Mouse (Mus musculus) frontal cortex, adult 2 months (tissue): ENCODE measurements around the gene Vmn1r86. TPM values are rescaled to one million over a fixed set of nuclear protein-coding genes. Genes with fewer than 3 reads are reported as not detected.
A peak's percentile ranks its signal among the peaks of the same experiment; 100 is the strongest.
"Not testable (repeated sequence)": the region's sequence is repeated elsewhere in the genome, so short reads cannot be mapped to it uniquely, and the experiment has no call there.

Experiments
- DNase-seq, 2 experiments: peaks; one replicate each; pipeline ENCODE4 v3.0.0; 2022; ENCODE audit warnings: low spot score in 1 of 2; ENCODE audit errors: extremely low spot score in 1 of 2
- polyA plus RNA-seq: library from polyadenylated mRNA; depleted of rRNA; stranded (reverse); fragments of >200 nt; gene quantifications from 2 replicates; pipeline ENCODE4 v1.2.3, GENCODE M21; 2012; rRNA removed

The Vmn1r86 gene
- polyA plus RNA-seq = not detected in 2 replicates

GRCm38 (mm10) chr7:13119817-13120216, at the start of gene Vmn1r86:
Gene Vmn1r86 (minus strand): TSS chr7:13119917.
- no peak for DNase-seq

- no peak for DNase-seq
These were observed 39.6 kb upstream of the Vmn1r86 start, which contains the start of gene Vmn1r88 for GRCm38 (mm10) chr7:13159268-13159667. Gene Vmn1r88 (plus strand): TSS chr7:13159568.

GRCm38 (mm10) chr7:13140057-13140456, 20.3 kb upstream of the Vmn1r86 start, which contains the start of gene Vmn1r87:
Gene Vmn1r87 (minus strand): TSS chr7:13140157.
- DNase-seq = no peak

- DNase-seq = no peak
These were observed 17.6 kb upstream of the Vmn1r86 start for GRCm38 (mm10) chr7:13137340-13137739.

- no peak for DNase-seq
These were observed 12.1 kb upstream of the Vmn1r86 start for GRCm38 (mm10) chr7:13131856-13132255.

GRCm38 (mm10) chr7:13123554-13124153, 3.9 kb upstream of the Vmn1r86 start:
- DNase-seq = not testable (repeated sequence)

- no peak for DNase-seq
These were observed 24.6 kb downstream of the Vmn1r86 start, which contains the start of gene Vmn1r85 for GRCm38 (mm10) chr7:13095073-13095472. Gene Vmn1r85 (minus strand): TSS chr7:13095173.

GRCm38 (mm10) chr7:13072293-13072692, 47.4 kb downstream of the Vmn1r86 start:
- DNase-seq = no peak

- DNase-seq = not testable (repeated sequence)
These were observed 56.3 kb downstream of the Vmn1r86 start for GRCm38 (mm10) chr7:13063399-13063798.

GRCm38 (mm10) chr7:13059536-13059935, 60.2 kb downstream of the Vmn1r86 start:
- no peak for DNase-seq

- DNase-seq = no peak
These were observed 62.6 kb downstream of the Vmn1r86 start for GRCm38 (mm10) chr7:13056913-13057700.

GRCm38 (mm10) chr7:13054287-13055010, 65.3 kb downstream of the Vmn1r86 start, which contains the start of gene Mzf1:
Gene Mzf1 (minus strand): TSS chr7:13054764.
- peak; percentile 97 for DNase-seq

- DNase-seq = no peak
These were observed 65.8 kb downstream of the Vmn1r86 start for GRCm38 (mm10) chr7:13053961-13054286.

GRCm38 (mm10) chr7:13053501-13053900, 66.2 kb downstream of the Vmn1r86 start:
- no peak for DNase-seq

GRCm38 (mm10) chr7:13053001-13053400, 66.7 kb downstream of the Vmn1r86 start:
- DNase-seq = no peak

Other genes with a start within 250 kb of the Vmn1r86 start
- 4.6 and 5.3 TPM in 2 replicates for gene Zfp128, start 238.7 kb downstream of the Vmn1r86 start, polyA plus RNA-seq
- 12.9 TPM in 2 replicates for gene Zscan22, start 222.1 kb downstream of the Vmn1r86 start, polyA plus RNA-seq
- gene Rps5, start 197.6 kb downstream of the Vmn1r86 start, polyA plus RNA-seq = 776 and 848 TPM in 2 replicates
- gene Rnf225, start 192.5 kb downstream of the Vmn1r86 start, polyA plus RNA-seq = 0.69 and 0.86 TPM in 2 replicates
- gene Zfp324, start 154.1 kb downstream of the Vmn1r86 start, polyA plus RNA-seq = 5.7 and 6.1 TPM in 2 replicates
- gene Zfp446, start 142.1 kb downstream of the Vmn1r86 start, polyA plus RNA-seq = 14.1 and 15.1 TPM in 2 replicates
- gene Slc27a5, start 121.7 kb downstream of the Vmn1r86 start, polyA plus RNA-seq = 0.64 and 1.3 TPM in 2 replicates
- 234 and 279 TPM in 2 replicates for gene Trim28, start 120.8 kb downstream of the Vmn1r86 start, polyA plus RNA-seq
- gene Zbtb45, start 109.9 kb downstream of the Vmn1r86 start, polyA plus RNA-seq = 34.3 and 36.8 TPM in 2 replicates
- 239 and 244 TPM in 2 replicates for gene Chmp2a, start 85.1 kb downstream of the Vmn1r86 start, polyA plus RNA-seq
- gene Ube2m, start 81.6 kb downstream of the Vmn1r86 start, polyA plus RNA-seq = 362 and 411 TPM in 2 replicates
- 15.4 and 16.7 TPM in 2 replicates for gene Mzf1, start 65.2 kb downstream of the Vmn1r86 start, polyA plus RNA-seq
- gene Vmn1r85, start 24.7 kb downstream of the Vmn1r86 start, polyA plus RNA-seq = 0.06 TPM in 1 of 2 replicates, not detected in the other
- not detected in 2 replicates for gene Vmn1r87, start 20.2 kb upstream of the Vmn1r86 start, polyA plus RNA-seq
- not detected in 2 replicates for gene Vmn1r88, start 39.7 kb upstream of the Vmn1r86 start, polyA plus RNA-seq
- not detected in 2 replicates for gene Vmn1r89, start 93.1 kb upstream of the Vmn1r86 start, polyA plus RNA-seq
- 11.5 and 13.9 TPM in 2 replicates for gene Lig1, start 157.4 kb upstream of the Vmn1r86 start, polyA plus RNA-seq
- 9.9 and 10.2 TPM in 2 replicates for gene Zswim9, start 158.8 kb upstream of the Vmn1r86 start, polyA plus RNA-seq
- 0.65 and 0.78 TPM in 2 replicates for gene Pla2g4c, start 204.7 kb upstream of the Vmn1r86 start, polyA plus RNA-seq